Mouse (Mus musculus): Measurements from ENCODE around the gene Slc41a3. TPM values are rescaled to one million over a fixed set of nuclear protein-coding genes. Genes with fewer than 3 reads are reported as not detected.

Gene Slc41a3
- polyA plus RNA-seq, 1 experiment from 2014 or later: 11.4 TPM

DNA sequence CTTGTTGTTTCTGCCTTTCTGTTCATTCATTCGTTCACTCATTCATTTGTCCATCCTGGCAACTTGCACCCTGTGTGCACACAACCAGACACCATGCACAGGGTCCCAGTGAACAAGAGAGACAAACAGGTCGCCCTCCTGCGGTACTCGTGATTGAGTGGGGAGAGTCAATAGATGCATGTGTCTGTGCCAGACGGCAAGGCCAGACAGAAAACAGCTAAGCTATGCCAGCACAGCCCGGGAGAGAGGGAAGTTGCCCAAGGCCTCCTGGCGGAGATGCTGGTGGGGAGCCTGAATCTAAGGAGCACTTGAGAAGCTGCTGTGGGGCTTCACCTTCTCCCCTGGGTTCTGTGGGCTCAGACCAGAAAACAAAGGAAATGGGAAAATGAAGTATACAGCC lies 10.8 kb downstream of the Slc41a3 start:
- no peak for ATAC-seq (ENCODE audit: insufficient number of reproducible peaks, low FRiP score)

GRCm38 (mm10) chr6:90615991-90616390 lies 11.5 kb downstream of the Slc41a3 start:
- peak; percentile 50; the same call in 1 of the 2 replicates for ATAC-seq (ENCODE audit: insufficient number of reproducible peaks, low FRiP score)
- 48% methylated on average over 6 of the region's 6 CpGs for WGBS
- H3K27ac ChIP-seq (ENCODE audit: poor library complexity, severe bottlenecking): peak overlapping the region; percentile 92

More for the DNA sequence above, 10.8 kb downstream of the Slc41a3 start:
- no peaks in the 10 kb centered on the region for H3K27me3 ChIP-seq (replicated peaks)
- H3K9me3 ChIP-seq (replicated peaks): no peaks in the 10 kb centered on the region
- no peak overlapping the region for H3K4me3 ChIP-seq
- peak overlapping the region; percentile 92 for H3K27ac ChIP-seq (ENCODE audit: poor library complexity, severe bottlenecking)
- H3K4me2 ChIP-seq: no peak overlapping the region
- WGBS: 75% methylated on average over 7 of the region's 7 CpGs
- H3K4me1 ChIP-seq (replicated peaks): peaks cover 67% of the 10 kb centered on the region
- no peaks in the 10 kb centered on the region for H3K36me3 ChIP-seq
- no peak overlapping the region; the same call in 1 of the 2 replicates for H3K9ac ChIP-seq

DNA sequence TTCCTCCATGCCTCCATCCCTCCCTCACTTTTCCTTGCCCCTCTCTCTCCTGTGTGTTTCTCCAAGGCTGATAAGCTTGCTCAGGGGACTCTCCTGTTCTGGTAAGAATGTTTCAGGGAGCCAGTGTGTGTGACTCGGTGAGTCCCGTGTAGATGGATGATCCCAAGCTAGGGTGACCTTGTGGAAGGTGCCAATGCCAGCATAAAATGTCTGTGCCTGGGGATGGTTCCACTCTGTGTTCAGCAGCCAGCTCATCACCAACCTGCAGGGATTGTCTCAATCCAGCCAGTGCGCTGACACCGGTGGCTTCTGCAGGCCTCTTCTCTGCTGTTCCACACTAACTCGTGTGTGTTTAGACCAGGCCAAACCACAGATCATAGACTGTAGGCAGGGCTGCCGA lies 12.0 kb downstream of the Slc41a3 start:
- H3K27me3 ChIP-seq (replicated peaks): no peaks in the 10 kb centered on the region
- ATAC-seq (ENCODE audit: insufficient number of reproducible peaks, low FRiP score): no peak
- H3K4me1 ChIP-seq (replicated peaks): peaks cover 77% of the 10 kb centered on the region
- no peak overlapping the region for H3K9ac ChIP-seq
- no peak overlapping the region for H3K4me3 ChIP-seq
- H3K36me3 ChIP-seq: no peaks in the 10 kb centered on the region
- no peak overlapping the region for H3K4me2 ChIP-seq
- H3K27ac ChIP-seq (ENCODE audit: poor library complexity, severe bottlenecking): peak overlapping the region; percentile 92
- no peaks in the 10 kb centered on the region for H3K9me3 ChIP-seq (replicated peaks)
- 73% methylated on average over 6 of the region's 6 CpGs for WGBS

More at GRCm38 (mm10) chr6:90615991-90616390, 11.5 kb downstream of the Slc41a3 start:
- H3K27me3 ChIP-seq (replicated peaks): no peaks in the 10 kb centered on the region
- no peaks in the 10 kb centered on the region for H3K9me3 ChIP-seq (replicated peaks)
- no peak overlapping the region for H3K4me2 ChIP-seq
- H3K36me3 ChIP-seq: no peaks in the 10 kb centered on the region
- H3K4me1 ChIP-seq (replicated peaks): peaks cover 72% of the 10 kb centered on the region
- no peak overlapping the region for H3K4me3 ChIP-seq
- no peak overlapping the region; the same call in 1 of the 2 replicates for H3K9ac ChIP-seq

- Histone ChIP-seq H3K4me1 (replicated peaks) (peaks cover 95% of the 10 kb centered on the region), H3K4me3 (no peak overlapping the region), H3K9ac (0 out of 2 replicates have a peak overlapping the region, but pooled peaks have one; percentile 5), H3K9me3 (replicated peaks) (no peaks in the 10 kb centered on the region), H3K27me3 (replicated peaks) (no peaks in the 10 kb centered on the region), H3K4me2 (no peak overlapping the region), H3K36me3 (no peaks in the 10 kb centered on the region), H3K27ac (ENCODE audit: poor library complexity, severe bottlenecking) (no peak overlapping the region)
- no peak for ATAC-seq (ENCODE audit: insufficient number of reproducible peaks, low FRiP score)
- 47% methylated on average over 4 of the region's 4 CpGs for WGBS
Observed at GRCm38 (mm10) chr6:90618274-90618673, 13.7 kb downstream of the Slc41a3 start.

- Histone ChIP-seq H3K27me3 (replicated peaks) (no peaks in the 10 kb centered on the region), H3K27ac (ENCODE audit: poor library complexity, severe bottlenecking) (peak overlapping the region; percentile 49), H3K4me3 (no peak overlapping the region), H3K9me3 (replicated peaks) (no peaks in the 10 kb centered on the region), H3K9ac (peak overlapping the region; percentile 15; the same call in 1 of the 2 replicates), H3K4me1 (replicated peaks) (peaks cover 97% of the 10 kb centered on the region), H3K36me3 (no peaks in the 10 kb centered on the region), H3K4me2 (peak overlapping the region; percentile 21)
- peak; percentile 34 for ATAC-seq (ENCODE audit: insufficient number of reproducible peaks, low FRiP score)
- WGBS: 45% methylated on average over 19 of the region's 19 CpGs
Observed at GRCm38 (mm10) chr6:90618821-90619636, 14.5 kb downstream of the Slc41a3 start.

DNA sequence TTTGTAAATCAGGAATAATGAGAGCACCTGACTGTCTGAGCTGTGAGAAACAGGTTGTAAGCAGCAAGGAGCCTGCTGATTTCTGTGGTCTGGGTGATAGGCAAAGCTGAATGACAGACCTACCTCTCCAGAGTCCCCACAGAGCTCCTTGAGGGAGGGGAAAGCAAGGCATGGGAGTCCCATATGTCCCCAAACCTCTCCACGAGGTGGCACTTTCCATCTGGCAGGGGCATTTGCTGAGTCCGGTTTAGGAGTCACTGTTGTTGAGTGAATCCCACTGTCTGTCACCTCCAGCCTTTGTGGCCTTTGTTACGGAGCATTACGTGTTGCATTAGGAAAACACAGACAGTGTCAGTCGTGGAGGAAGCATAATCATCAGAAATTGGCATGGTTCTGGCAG lies 15.4 kb downstream of the Slc41a3 start:
- Histone ChIP-seq H3K4me3 (no peak overlapping the region), H3K27me3 (replicated peaks) (no peaks in the 10 kb centered on the region), H3K9ac (no peak overlapping the region), H3K4me1 (replicated peaks) (peaks cover 97% of the 10 kb centered on the region), H3K36me3 (no peaks in the 10 kb centered on the region), H3K4me2 (peak overlapping the region; percentile 21), H3K27ac (ENCODE audit: poor library complexity, severe bottlenecking) (no peak overlapping the region), H3K9me3 (replicated peaks) (no peaks in the 10 kb centered on the region)
- ATAC-seq (ENCODE audit: insufficient number of reproducible peaks, low FRiP score): no peak
- 76% methylated on average over 5 of the region's 5 CpGs for WGBS

- Histone ChIP-seq H3K36me3 (peaks cover 5% of the 10 kb centered on the region; the same call in 1 of the 2 replicates), H3K9me3 (replicated peaks) (no peaks in the 10 kb centered on the region), H3K27me3 (replicated peaks) (no peaks in the 10 kb centered on the region), H3K4me3 (no peak overlapping the region), H3K4me1 (replicated peaks) (peaks cover 93% of the 10 kb centered on the region), H3K27ac (ENCODE audit: poor library complexity, severe bottlenecking) (peak overlapping the region; percentile 5; the same call in 1 of the 2 replicates), H3K9ac (0 out of 2 replicates have a peak overlapping the region, but pooled peaks have one; percentile 5), H3K4me2 (peak overlapping the region; percentile 3; the same call in 1 of the 2 replicates)
- WGBS: 66% methylated on average over 9 of the region's 9 CpGs
- no peak for ATAC-seq (ENCODE audit: insufficient number of reproducible peaks, low FRiP score)
Observed at GRCm38 (mm10) chr6:90620791-90621583, 16.5 kb downstream of the Slc41a3 start.

- no peak overlapping the region for H3K9ac ChIP-seq
- no peaks in the 10 kb centered on the region for H3K9me3 ChIP-seq (replicated peaks)
- no peak overlapping the region for H3K4me3 ChIP-seq
- no peak overlapping the region for H3K27ac ChIP-seq (ENCODE audit: poor library complexity, severe bottlenecking)
- 65% methylated on average over 6 of the region's 6 CpGs for WGBS
- H3K4me2 ChIP-seq: no peak overlapping the region
- peaks cover 87% of the 10 kb centered on the region for H3K4me1 ChIP-seq (replicated peaks)
- peaks cover 8% of the 10 kb centered on the region; the same call in 1 of the 2 replicates for H3K36me3 ChIP-seq
- no peak for ATAC-seq (ENCODE audit: insufficient number of reproducible peaks, low FRiP score)
- no peaks in the 10 kb centered on the region for H3K27me3 ChIP-seq (replicated peaks)
Observed at GRCm38 (mm10) chr6:90621584-90621890, 17.0 kb downstream of the Slc41a3 start.

DNA sequence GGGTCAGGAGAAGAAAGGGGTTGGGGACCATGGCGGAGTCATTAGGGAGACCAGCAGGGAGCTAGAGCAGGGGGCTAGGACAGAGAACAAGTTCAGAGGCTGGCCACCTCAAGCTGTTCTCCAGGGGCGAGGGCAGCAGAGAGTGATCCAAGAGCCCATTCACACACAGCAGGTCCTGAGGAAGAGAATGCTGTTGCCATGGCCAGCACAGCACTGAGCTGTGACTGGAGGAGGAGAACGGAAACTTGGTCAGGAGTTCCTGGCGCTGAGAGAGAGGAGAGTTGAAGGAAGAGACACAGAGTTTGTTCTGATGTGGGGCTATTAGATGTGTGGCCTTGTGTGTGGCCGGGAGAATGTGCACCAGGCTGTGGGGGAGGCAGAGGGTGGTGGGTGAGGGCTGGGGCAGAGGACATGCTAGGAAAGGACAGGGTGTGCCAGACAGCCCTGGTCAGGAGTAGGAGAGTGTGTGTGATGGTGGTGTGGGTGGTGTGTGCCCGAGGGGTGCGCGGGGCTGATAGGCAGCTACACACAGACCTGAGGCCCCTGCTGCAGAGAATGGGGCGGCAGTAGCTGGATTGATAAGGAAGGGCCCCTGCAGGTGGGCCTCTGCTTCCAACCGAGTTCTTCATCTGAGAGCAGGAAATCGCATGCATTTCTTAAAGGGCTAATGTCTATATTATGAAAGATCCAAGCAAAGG lies 18.4 kb downstream of the Slc41a3 start:
- Histone ChIP-seq H3K4me3 (no peak overlapping the region), H3K9ac (peak overlapping the region; percentile 26; the same call in 1 of the 2 replicates), H3K36me3 (peaks cover 12% of the 10 kb centered on the region), H3K4me1 (replicated peaks) (peaks cover 74% of the 10 kb centered on the region), H3K4me2 (peak overlapping the region; percentile 41), H3K27me3 (replicated peaks) (no peaks in the 10 kb centered on the region), H3K9me3 (replicated peaks) (no peaks in the 10 kb centered on the region), H3K27ac (ENCODE audit: poor library complexity, severe bottlenecking) (peak overlapping the region; percentile 82)
- ATAC-seq (ENCODE audit: insufficient number of reproducible peaks, low FRiP score): peak; percentile 70
- 17% methylated on average over 11 of the region's 11 CpGs for WGBS

DNA sequence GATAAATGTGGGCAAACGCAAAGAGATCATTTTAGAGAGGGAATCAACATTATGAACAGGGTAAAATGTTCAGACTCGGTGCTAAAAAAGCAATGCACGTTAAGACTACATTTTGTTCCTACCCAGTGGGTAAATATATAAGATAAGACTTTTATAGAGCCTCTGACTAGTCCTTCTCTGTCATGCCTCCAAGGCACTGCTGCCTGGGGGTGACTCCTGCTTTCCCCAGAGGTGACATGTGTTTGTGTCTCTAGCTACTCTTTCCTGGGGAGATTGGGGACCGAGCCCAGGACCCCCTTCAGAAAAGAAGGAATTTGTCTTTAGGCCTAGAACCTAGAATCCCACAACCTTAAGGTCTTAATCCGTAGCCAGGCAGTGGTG lies 18.9 kb downstream of the Slc41a3 start:
- peaks cover 68% of the 10 kb centered on the region for H3K4me1 ChIP-seq (replicated peaks)

More for the DNA sequence above, 18.9 kb downstream of the Slc41a3 start:
- no peaks in the 10 kb centered on the region for H3K27me3 ChIP-seq (replicated peaks)
- no peak overlapping the region for H3K4me3 ChIP-seq
- H3K4me2 ChIP-seq: no peak overlapping the region; the same call in 1 of the 2 replicates
- H3K9me3 ChIP-seq (replicated peaks): no peaks in the 10 kb centered on the region
- peak overlapping the region; percentile 26; the same call in 1 of the 2 replicates for H3K9ac ChIP-seq
- 72% methylated on average over 5 of the region's 5 CpGs for WGBS
- H3K27ac ChIP-seq (ENCODE audit: poor library complexity, severe bottlenecking): peak overlapping the region; percentile 82
- peaks cover 12% of the 10 kb centered on the region for H3K36me3 ChIP-seq
- no peak for ATAC-seq (ENCODE audit: insufficient number of reproducible peaks, low FRiP score)
